Mouse (Mus musculus): ENCODE measurements around the gene Mfsd4b5.

DNA sequence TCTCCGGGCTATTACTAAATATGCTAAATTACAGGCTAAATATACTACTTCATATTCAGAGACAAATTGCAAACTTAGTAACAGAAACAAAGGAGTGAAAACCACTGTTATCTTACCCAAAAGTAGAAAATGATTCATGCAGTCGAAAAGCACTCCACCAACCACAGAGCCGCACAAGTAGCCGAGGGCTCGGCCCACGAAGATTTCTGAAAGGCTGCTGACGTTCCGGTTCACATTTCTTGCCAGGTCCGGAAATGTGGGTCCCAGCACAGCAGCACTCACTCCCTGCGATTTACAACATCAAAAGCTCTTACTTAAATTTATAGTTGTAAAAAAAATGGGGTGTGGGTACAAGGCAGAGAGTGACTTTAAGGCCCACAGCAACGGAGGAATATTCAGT, 11.5 kb downstream of the Mfsd4b5 start:
- no peak for TF ChIP-seq GATA1 (IDR thresholded peaks at IDR 0.05; ENCODE audit: borderline replicate concordance, low read length)
- no peak for TF ChIP-seq FLI1 (IDR thresholded peaks at IDR 0.05; ENCODE audit: low read length)

Data from megakaryocyte, embryonic 14.5 days (primary cell).